Mouse (Mus musculus) hindbrain, embryonic 11.5 days (tissue): ENCODE data around the gene Dip2b. TPM values are rescaled to one million over a fixed set of nuclear protein-coding genes. Genes with fewer than 3 reads are reported as not detected.

Experiments used
- ATAC-seq: fragments of 200-750 bp; cut with Nextera tagmentation; 2 replicates; pipeline ENCODE4 v1.8.0; 2017; ENCODE audit warnings: mild to moderate bottlenecking, moderate TSS enrichment, moderate library complexity; ENCODE audit not compliant: low FRiP score
- DNase-seq: peaks from one replicate; pipeline ENCODE4 v3.0.0-alpha.2; 2015; ENCODE audit warnings: low spot score
- H3K27ac ChIP-seq: fragments of 300-500 bp; sonication (generic); 2 replicates; pipeline ENCODE4 v1.5.1; 2014; ENCODE audit warnings: mild to moderate bottlenecking, low read depth, low read length
- H3K27me3 ChIP-seq: fragments of 300-500 bp; sonication (generic); 2 replicates; pipeline ENCODE4 v1.6.1; 2014; ENCODE audit warnings: mild to moderate bottlenecking, low read length, moderate library complexity, mixed read lengths; ENCODE audit not compliant: control insufficient read depth, insufficient read depth
- H3K36me3 ChIP-seq: fragments of 300-500 bp; sonication (generic); 2 replicates; pipeline ENCODE4 v1.6.1; 2014; ENCODE audit warnings: mild to moderate bottlenecking, low read length, moderate library complexity, mixed read lengths; ENCODE audit not compliant: control insufficient read depth, insufficient read depth
- H3K4me1 ChIP-seq: fragments of 300-500 bp; sonication (generic); replicated peaks from 2 replicates; pipeline ENCODE4 v1.6.1; 2014; ENCODE audit warnings: low read length, mixed read lengths; ENCODE audit not compliant: control insufficient read depth, insufficient read depth
- H3K4me2 ChIP-seq: fragments of 300-500 bp; sonication (generic); replicated peaks from 2 replicates; pipeline ENCODE4 v1.6.1; 2014; ENCODE audit warnings: mild to moderate bottlenecking, low read depth, low read length
- H3K4me3 ChIP-seq: fragments of 300-500 bp; sonication (generic); 2 replicates; pipeline ENCODE4 v1.5.1; 2014; ENCODE audit warnings: low read depth, low read length
- H3K9ac ChIP-seq: fragments of 300-500 bp; sonication (generic); 2 replicates; pipeline ENCODE4 v1.6.1; 2014; ENCODE audit warnings: low read depth, low read length
- H3K9me3 ChIP-seq: fragments of 300-500 bp; sonication (generic); 2 replicates; pipeline ENCODE4 v1.6.1; 2016; ENCODE audit warnings: low read length; ENCODE audit not compliant: control insufficient read depth
- WGBS: fragments of 180-500 bp; shearing (Covaris S2); extraction: QIAGEN DNeasy Blood & Tissue Kit; methylation state at CpG from one replicate; pipeline ENCODE4 v1.1.7; 2014; 5-methylcytosine and 5-hydroxymethylcytosine counted together
- polyA plus RNA-seq: library from polyadenylated mRNA; unstranded; fragments of >200 nt; fragmentation: Nextera tagmentation; extraction: Ambion mirVana; gene quantifications from 2 replicates; pipeline ENCODE4 v1.2.1, GENCODE M21; 2014

The Dip2b gene
- polyA plus RNA-seq, 1 experiment from 2014 or later = 29.6 TPM

GRCm38 (mm10) chr15:100121437-100121836, 83.0 kb downstream of the Dip2b start:
- H3K9me3 ChIP-seq = no peaks in the 10 kb centered on the region
- no peak overlapping the region for H3K4me2 ChIP-seq
- H3K4me1 ChIP-seq = peaks cover 2% of the 10 kb centered on the region; the same call in 1 of the 2 replicates
- H3K27me3 ChIP-seq = no peaks in the 10 kb centered on the region
- no peaks in the 10 kb centered on the region for H3K36me3 ChIP-seq
- DNase-seq (no peak), ATAC-seq (no peak)
- WGBS = 87% methylated on average over 6 of the region's 6 CpGs
- H3K4me3 ChIP-seq = no peak overlapping the region
- H3K9ac ChIP-seq = no peak overlapping the region
- no peak overlapping the region for H3K27ac ChIP-seq

- Histone ChIP-seq H3K4me3 (no peak overlapping the region), H3K27ac (no peak overlapping the region; the same call in 1 of the 2 replicates), H3K36me3 (no peaks in the 10 kb centered on the region), H3K4me1 (peaks cover 6% of the 10 kb centered on the region; the same call in 1 of the 2 replicates), H3K4me2 (no peak overlapping the region), H3K27me3 (no peaks in the 10 kb centered on the region), H3K9ac (no peak overlapping the region), H3K9me3 (no peaks in the 10 kb centered on the region)
- 67% methylated on average over 5 of the region's 5 CpGs for WGBS
- DNase-seq = no peak
- no peak for ATAC-seq
Measured at GRCm38 (mm10) chr15:100123867-100124266, 85.4 kb downstream of the Dip2b start.

- no peaks in the 10 kb centered on the region for H3K36me3 ChIP-seq
- no peak for ATAC-seq
- WGBS = 84% methylated on average over 6 of the region's 6 CpGs
- H3K27ac ChIP-seq = no peak overlapping the region
- DNase-seq = no peak
- no peak overlapping the region for H3K4me2 ChIP-seq
- peaks cover 6% of the 10 kb centered on the region; the same call in 1 of the 2 replicates for H3K4me1 ChIP-seq
- no peak overlapping the region for H3K9ac ChIP-seq
- H3K9me3 ChIP-seq = no peaks in the 10 kb centered on the region
- no peaks in the 10 kb centered on the region for H3K27me3 ChIP-seq
- H3K4me3 ChIP-seq = no peak overlapping the region
Measured at GRCm38 (mm10) chr15:100125245-100125644, 86.8 kb downstream of the Dip2b start.

GRCm38 (mm10) chr15:100126456-100127107, 88.1 kb downstream of the Dip2b start:
- H3K27ac ChIP-seq = no peak overlapping the region

GRCm38 (mm10) chr15:100129151-100129790, 90.8 kb downstream of the Dip2b start:
- WGBS = 86% methylated on average over 7 of the region's 7 CpGs
- peaks cover 6% of the 10 kb centered on the region; the same call in 1 of the 2 replicates for H3K4me1 ChIP-seq
- no peaks in the 10 kb centered on the region for H3K27me3 ChIP-seq
- DNase-seq (no peak), ATAC-seq (no peak)
- no peak overlapping the region for H3K4me3 ChIP-seq
- no peak overlapping the region for H3K27ac ChIP-seq
- no peak overlapping the region for H3K4me2 ChIP-seq
- no peaks in the 10 kb centered on the region for H3K36me3 ChIP-seq
- no peaks in the 10 kb centered on the region for H3K9me3 ChIP-seq
- H3K9ac ChIP-seq = no peak overlapping the region

More at GRCm38 (mm10) chr15:100126456-100127107, 88.1 kb downstream of the Dip2b start:
- no peak overlapping the region for H3K9ac ChIP-seq
- no peak overlapping the region for H3K4me3 ChIP-seq
- peaks cover 6% of the 10 kb centered on the region; the same call in 1 of the 2 replicates for H3K4me1 ChIP-seq
- ATAC-seq (peak; percentile 65), DNase-seq (peak; percentile 87)
- no peak overlapping the region for H3K4me2 ChIP-seq
- no peaks in the 10 kb centered on the region for H3K36me3 ChIP-seq
- H3K27me3 ChIP-seq = no peaks in the 10 kb centered on the region
- no peaks in the 10 kb centered on the region for H3K9me3 ChIP-seq
- 18% methylated on average over 11 of the region's 11 CpGs for WGBS

- Histone ChIP-seq H3K9ac (no peak overlapping the region), H3K27me3 (no peaks in the 10 kb centered on the region), H3K4me3 (no peak overlapping the region), H3K4me1 (no peaks in the 10 kb centered on the region), H3K36me3 (0 out of 2 replicates have a peak, but pooled peaks cover 3% of the 10 kb centered on the region), H3K9me3 (no peaks in the 10 kb centered on the region), H3K27ac (no peak overlapping the region), H3K4me2 (no peak overlapping the region)
- 93% methylated on average over 5 of the region's 5 CpGs for WGBS
- DNase-seq (no peak), ATAC-seq (no peak)
Measured at GRCm38 (mm10) chr15:100139665-100140064, 101.2 kb downstream of the Dip2b start.

- WGBS = 84% methylated on average over 4 of the region's 4 CpGs
- Histone ChIP-seq H3K4me1 (no peaks in the 10 kb centered on the region), H3K9ac (no peak overlapping the region), H3K36me3 (0 out of 2 replicates have a peak, but pooled peaks cover 3% of the 10 kb centered on the region), H3K4me2 (no peak overlapping the region), H3K4me3 (no peak overlapping the region), H3K9me3 (no peaks in the 10 kb centered on the region), H3K27me3 (no peaks in the 10 kb centered on the region), H3K27ac (no peak overlapping the region)
- no peak for ATAC-seq
- no peak for DNase-seq
Measured at GRCm38 (mm10) chr15:100140428-100140827, 102.0 kb downstream of the Dip2b start.

GRCm38 (mm10) chr15:100143091-100143801, 104.8 kb downstream of the Dip2b start:
- Histone ChIP-seq H3K27me3 (no peaks in the 10 kb centered on the region), H3K27ac (no peak overlapping the region), H3K4me3 (no peak overlapping the region), H3K4me1 (no peaks in the 10 kb centered on the region), H3K9me3 (no peaks in the 10 kb centered on the region), H3K36me3 (0 out of 2 replicates have a peak, but pooled peaks cover 3% of the 10 kb centered on the region), H3K4me2 (no peak overlapping the region), H3K9ac (no peak overlapping the region)
- 88% methylated on average over 11 of the region's 11 CpGs for WGBS
- no peak for ATAC-seq
- DNase-seq = no peak
